Mouse (Mus musculus): ENCODE measurements around the gene Gm9747. TPM values are rescaled to one million over a fixed set of nuclear protein-coding genes. Genes with fewer than 3 reads are reported as not detected.
A peak's percentile ranks its signal among the peaks of the same experiment; 100 is the strongest.

Gene Gm9747
- polyA plus RNA-seq, 1 experiment from 2014 or later = 22.1 TPM

DNA sequence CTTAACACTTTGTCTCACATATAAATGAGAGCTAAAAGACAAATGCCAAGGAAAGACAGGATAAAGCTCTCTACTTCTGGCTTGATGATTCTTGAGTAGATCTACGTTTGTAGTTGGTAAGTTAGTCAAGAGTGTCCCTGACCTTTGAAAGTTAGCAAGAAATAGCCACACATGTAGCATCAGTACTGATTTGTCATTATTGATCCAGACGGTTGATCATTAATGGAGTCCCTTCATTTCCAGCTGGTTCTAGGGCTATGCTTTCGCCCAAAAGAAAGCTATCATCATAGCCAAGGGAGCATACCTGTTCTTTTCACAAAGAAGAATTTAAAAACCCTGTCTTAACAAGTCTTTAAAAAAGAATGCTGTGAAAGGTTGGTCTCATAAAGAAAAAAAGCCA is 1.7 kb downstream of the Gm9747 start:
- no peak overlapping the region for H3K9ac ChIP-seq
- H3K4me1 ChIP-seq = no peaks in the 10 kb centered on the region
- H3K27ac ChIP-seq = no peak overlapping the region
- H3K27me3 ChIP-seq (replicated peaks) = no peaks in the 10 kb centered on the region
- no peaks in the 10 kb centered on the region for H3K36me3 ChIP-seq (replicated peaks)
- H3K4me2 ChIP-seq = no peak overlapping the region
- ATAC-seq (replicated peaks) = no peak
- WGBS = 95% methylated on average over 3 of the region's 3 CpGs
- H3K4me3 ChIP-seq = no peak overlapping the region
- no peaks in the 10 kb centered on the region for H3K9me3 ChIP-seq

DNA sequence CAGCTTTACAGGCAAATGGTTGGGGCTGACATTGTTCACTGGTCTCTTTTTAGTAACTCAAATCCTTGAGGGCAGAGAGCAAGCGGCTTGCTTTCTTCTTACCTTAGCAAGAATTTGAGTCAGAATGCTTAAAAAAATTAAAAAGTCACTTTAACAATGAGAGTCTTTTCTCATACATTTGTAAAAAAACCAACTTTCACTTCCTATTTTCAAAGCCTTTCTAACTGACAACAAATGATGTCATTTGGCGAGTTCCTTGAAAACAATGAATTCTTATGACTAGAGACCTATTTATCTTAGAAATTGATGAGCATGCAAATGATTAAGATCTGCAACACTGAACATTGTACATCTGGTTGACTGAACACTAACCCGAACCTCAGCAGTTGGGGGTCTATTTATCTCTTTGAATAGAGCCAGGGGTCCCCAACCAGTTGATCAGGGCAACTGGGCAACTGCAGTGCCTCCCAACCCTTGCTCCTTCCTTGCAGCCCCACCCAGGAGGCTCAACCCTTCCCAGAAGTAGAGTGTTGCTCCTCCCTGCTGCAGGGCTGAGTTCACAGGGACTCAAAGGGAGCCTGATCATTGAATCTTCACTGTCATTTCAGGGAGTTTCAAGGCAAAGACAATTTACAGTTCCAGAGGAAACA is 2.7 kb downstream of the Gm9747 start:
- no peak overlapping the region for H3K27ac ChIP-seq
- no peaks in the 10 kb centered on the region for H3K36me3 ChIP-seq (replicated peaks)
- no peaks in the 10 kb centered on the region for H3K27me3 ChIP-seq (replicated peaks)
- H3K4me2 ChIP-seq = no peak overlapping the region
- 72% methylated on average over 3 of the region's 3 CpGs for WGBS
- no peaks in the 10 kb centered on the region for H3K9me3 ChIP-seq
- H3K9ac ChIP-seq = no peak overlapping the region
- ATAC-seq (replicated peaks) = no peak
- no peaks in the 10 kb centered on the region for H3K4me1 ChIP-seq
- H3K4me3 ChIP-seq = no peak overlapping the region

DNA sequence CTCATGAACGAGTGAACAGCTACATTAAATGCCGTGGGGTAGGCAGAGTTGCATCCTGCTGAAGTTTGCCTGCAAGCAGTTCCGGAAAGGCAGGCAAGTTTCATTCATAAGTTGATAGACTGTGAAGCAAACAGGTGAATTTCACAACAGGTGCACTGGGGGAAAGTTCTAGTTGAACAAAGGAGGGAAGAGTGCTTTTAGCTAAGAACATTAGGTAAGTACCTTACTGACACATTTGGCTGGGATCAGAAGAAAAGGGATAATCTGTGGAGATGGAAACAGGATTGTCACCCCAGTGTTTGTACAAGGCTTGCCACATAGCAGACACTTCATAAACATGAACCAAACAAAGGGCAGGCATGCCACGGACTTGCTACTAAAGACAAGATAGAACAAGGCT is 5.3 kb downstream of the Gm9747 start:
- Histone ChIP-seq H3K9ac (no peak overlapping the region), H3K36me3 (replicated peaks) (no peaks in the 10 kb centered on the region), H3K27me3 (replicated peaks) (no peaks in the 10 kb centered on the region), H3K4me3 (no peak overlapping the region), H3K4me2 (no peak overlapping the region), H3K9me3 (no peaks in the 10 kb centered on the region), H3K4me1 (no peaks in the 10 kb centered on the region), H3K27ac (no peak overlapping the region)
- WGBS = 79% methylated on average over 4 of the region's 4 CpGs
- ATAC-seq (replicated peaks) = no peak

DNA sequence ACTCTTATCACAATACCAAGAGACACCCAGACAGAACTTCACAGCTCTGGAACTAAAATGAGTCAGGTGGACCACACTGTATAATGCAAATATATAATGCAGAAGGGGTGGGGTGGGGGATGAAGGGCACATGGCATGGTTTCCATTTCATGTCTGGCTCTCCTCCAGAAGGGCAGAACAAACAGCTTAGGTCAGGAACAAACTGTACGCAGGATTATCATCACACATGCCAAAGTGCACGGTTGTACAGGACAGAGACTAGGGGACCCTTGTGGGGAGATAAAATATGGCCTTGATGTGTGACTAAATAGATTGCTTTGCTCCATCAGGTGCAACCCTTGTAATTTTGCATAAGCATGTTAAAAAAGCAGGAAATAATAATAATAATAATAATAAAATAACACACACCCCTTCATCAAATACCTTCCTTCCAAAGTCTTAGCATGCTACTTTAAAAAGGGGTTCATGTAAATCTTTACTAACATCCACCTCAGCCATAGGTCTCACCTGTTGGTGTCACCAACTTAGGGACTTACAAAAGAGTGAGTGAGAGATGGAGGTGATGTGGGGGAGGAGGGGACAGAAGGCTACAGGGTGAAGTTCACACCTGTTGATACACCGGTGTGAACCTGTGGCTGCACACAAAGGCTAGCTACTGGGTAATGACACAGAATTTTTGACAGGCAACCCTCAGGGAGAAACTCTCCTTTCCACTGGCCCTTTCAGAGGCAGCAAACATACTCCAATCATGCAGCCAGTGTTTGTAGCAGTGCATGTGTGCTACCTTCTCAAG is 6.7 kb downstream of the Gm9747 start:
- Histone ChIP-seq H3K9ac (no peak overlapping the region), H3K27ac (no peak overlapping the region), H3K4me1 (no peaks in the 10 kb centered on the region), H3K4me3 (no peak overlapping the region), H3K4me2 (no peak overlapping the region), H3K36me3 (replicated peaks) (no peaks in the 10 kb centered on the region), H3K9me3 (no peaks in the 10 kb centered on the region), H3K27me3 (replicated peaks) (no peaks in the 10 kb centered on the region)
- 97% methylated on average over 3 of the region's 3 CpGs for WGBS
- ATAC-seq (replicated peaks) = no peak

DNA sequence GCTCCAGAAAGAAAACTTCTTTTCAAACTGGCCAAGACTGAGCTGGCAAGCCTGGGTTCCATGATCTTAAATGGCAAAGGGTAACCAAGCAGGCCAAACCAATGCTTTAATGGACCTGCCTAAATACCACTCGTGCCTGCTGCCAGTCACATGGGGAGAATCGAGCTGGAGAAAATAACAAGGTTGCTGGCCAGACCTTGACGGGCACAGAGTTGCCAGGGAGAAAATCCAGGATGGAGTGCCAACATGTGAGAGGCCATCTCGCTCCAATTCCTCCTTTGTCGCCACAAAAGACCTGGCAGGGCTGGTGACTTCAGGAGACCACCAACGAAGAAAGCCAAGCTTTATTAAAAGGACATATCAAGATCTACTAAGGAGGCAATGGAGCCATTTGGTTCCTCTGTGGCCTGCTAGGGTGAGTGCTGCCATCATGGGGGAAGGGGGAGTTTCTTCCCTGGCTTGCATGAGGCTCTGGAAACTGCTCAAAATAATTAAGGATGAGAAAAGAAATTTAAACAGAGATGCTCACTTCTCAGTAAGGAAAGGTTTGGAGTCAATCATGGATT is 10.4 kb downstream of the Gm9747 start:
- no peak overlapping the region for H3K9ac ChIP-seq
- no peaks in the 10 kb centered on the region for H3K27me3 ChIP-seq (replicated peaks)
- 80% methylated on average over 6 of the region's 6 CpGs for WGBS
- no peaks in the 10 kb centered on the region for H3K4me1 ChIP-seq
- no peak overlapping the region for H3K4me3 ChIP-seq
- no peaks in the 10 kb centered on the region for H3K36me3 ChIP-seq (replicated peaks)
- H3K4me2 ChIP-seq = no peak overlapping the region
- ATAC-seq (replicated peaks) = 0 out of 2 replicates have a peak, but pooled peaks have one; percentile 45
- no peaks in the 10 kb centered on the region for H3K9me3 ChIP-seq
- no peak overlapping the region for H3K27ac ChIP-seq

DNA sequence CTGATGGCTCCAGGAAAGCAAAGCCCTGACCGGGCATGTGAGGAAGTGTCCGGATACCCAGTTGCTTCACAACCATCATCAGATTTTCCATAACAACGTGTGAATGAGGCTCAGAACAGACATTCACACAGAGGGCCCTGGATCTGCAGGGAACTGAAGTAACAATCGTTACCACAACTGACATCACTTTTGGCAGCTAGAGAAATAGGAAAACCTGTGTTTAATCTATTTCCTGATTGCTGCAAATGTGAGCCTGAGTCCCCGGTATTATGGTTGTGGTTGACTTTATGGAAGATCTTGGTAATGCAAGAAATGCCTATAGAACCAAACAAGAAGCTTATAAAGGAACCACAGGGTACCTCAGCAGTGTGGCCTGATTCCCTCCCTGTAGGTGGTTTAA is 12.1 kb downstream of the Gm9747 start:
- H3K36me3 ChIP-seq (replicated peaks) = no peaks in the 10 kb centered on the region
- ATAC-seq (replicated peaks) = no peak
- no peaks in the 10 kb centered on the region for H3K9me3 ChIP-seq
- H3K27me3 ChIP-seq (replicated peaks) = no peaks in the 10 kb centered on the region
- WGBS = 88% methylated on average over 5 of the region's 5 CpGs
- no peaks in the 10 kb centered on the region for H3K4me1 ChIP-seq
- no peak overlapping the region for H3K9ac ChIP-seq
- H3K4me2 ChIP-seq = no peak overlapping the region
- no peak overlapping the region for H3K4me3 ChIP-seq
- H3K27ac ChIP-seq = no peak overlapping the region

DNA sequence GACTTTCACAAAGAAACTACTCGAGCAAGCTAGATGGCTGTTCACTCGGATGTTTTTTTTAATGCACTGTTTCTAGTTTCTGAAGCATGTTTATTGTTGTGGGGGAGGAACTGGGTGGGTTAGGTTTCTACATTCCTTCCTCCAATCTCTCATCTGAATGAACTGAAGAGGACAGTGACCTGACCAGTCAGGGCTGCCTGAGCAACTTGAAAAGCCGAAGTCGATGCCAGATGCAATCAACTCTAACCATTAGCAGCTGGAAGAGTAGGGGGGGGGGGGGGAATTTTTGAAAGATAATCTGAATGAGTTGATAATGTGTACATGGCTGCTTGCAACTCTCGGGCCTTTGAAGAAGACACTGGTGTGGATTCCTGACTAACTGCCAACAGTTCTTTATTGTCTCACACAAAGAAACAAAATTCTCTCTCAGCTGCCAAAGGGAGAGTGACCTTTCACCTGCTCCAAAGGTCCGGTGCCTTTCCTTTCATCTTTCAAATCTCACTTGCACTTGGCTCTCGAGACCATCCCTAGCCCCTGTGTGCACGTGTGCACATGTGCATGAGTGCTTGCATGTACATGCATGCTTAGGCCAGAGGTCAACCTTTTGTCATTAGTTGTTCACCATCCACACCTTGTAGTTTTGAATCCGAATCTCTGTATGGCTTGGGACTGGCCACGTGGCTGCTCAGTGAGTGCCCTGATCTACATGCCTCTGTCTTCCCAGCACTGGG is 14.5 kb downstream of the Gm9747 start:
- Histone ChIP-seq H3K4me1 (no peaks in the 10 kb centered on the region), H3K4me2 (no peak overlapping the region), H3K27me3 (replicated peaks) (no peaks in the 10 kb centered on the region), H3K36me3 (replicated peaks) (no peaks in the 10 kb centered on the region), H3K9me3 (no peaks in the 10 kb centered on the region), H3K27ac (no peak overlapping the region), H3K9ac (no peak overlapping the region), H3K4me3 (no peak overlapping the region)
- 57% methylated on average over 10 of the region's 10 CpGs for whole genome bisulfite sequencing
- 0 out of 2 replicates have a peak, but pooled peaks have one; percentile 37 for ATAC-seq (replicated peaks)

DNA sequence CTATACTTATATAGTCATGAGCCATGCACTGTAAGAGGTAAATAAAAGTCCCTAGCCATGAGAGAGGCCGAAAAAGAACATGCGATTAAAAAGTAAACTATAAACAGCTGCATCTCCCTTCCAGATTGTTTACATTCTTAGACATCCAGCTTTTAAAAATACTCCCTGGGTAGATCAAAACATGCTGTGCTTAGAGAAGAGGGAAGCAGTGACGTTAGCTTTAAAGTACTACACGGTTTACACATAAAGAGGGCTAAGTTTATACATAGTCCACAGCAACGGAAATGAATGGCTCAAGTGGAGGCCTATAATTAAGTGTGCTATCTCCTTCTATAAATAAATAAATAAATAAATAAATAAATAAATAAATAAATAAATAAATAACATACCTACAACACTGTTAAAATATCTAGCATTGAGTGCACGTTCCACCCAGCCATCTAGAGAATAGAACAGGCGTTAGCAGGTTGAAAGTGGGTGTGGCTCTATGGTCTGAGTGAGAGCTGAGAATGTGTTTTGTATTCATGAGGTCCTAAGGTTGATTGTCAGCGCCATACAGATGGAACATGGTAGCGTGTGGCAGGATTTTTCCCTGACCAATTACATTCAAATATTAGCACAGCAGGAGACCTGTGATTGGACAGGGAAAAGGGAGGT is 21.0 kb downstream of the Gm9747 start:
- no peak overlapping the region for H3K9ac ChIP-seq
- H3K4me3 ChIP-seq = no peak overlapping the region
- H3K9me3 ChIP-seq = no peaks in the 10 kb centered on the region
- ATAC-seq (replicated peaks) = no peak
- H3K36me3 ChIP-seq (replicated peaks) = no peaks in the 10 kb centered on the region
- no peak overlapping the region for H3K4me2 ChIP-seq
- no peak overlapping the region for H3K27ac ChIP-seq
- H3K4me1 ChIP-seq = 0 out of 2 replicates have a peak, but pooled peaks cover 3% of the 10 kb centered on the region
- WGBS = 81% methylated on average over 9 of the region's 9 CpGs
- H3K27me3 ChIP-seq (replicated peaks) = no peaks in the 10 kb centered on the region

DNA sequence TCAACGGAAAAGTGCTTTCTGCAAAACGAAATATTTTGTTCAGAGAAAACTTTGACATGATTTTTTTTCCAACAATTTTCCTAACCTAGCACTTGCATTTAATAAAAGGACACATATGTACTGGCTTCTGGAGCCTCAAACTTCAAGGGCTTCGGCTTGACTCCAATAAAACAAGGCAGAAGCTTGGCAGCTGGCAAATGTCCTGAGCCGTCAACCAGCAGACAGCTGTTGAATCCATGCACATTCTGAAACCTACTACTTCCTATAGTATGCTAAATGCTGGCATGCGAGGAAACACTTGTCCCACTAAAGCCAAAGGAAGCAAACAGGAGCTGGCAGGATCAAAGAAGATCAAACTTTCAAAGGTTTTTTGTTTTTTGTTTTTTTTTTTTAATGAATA is 24.5 kb downstream of the Gm9747 start:
- Histone ChIP-seq H3K27ac (no peak overlapping the region), H3K27me3 (replicated peaks) (no peaks in the 10 kb centered on the region), H3K9ac (no peak overlapping the region), H3K4me2 (no peak overlapping the region), H3K9me3 (no peaks in the 10 kb centered on the region), H3K36me3 (replicated peaks) (no peaks in the 10 kb centered on the region), H3K4me3 (no peak overlapping the region), H3K4me1 (0 out of 2 replicates have a peak, but pooled peaks cover 3% of the 10 kb centered on the region)
- 69% methylated on average over 5 of the region's 5 CpGs for WGBS
- no peak for ATAC-seq (replicated peaks)

DNA sequence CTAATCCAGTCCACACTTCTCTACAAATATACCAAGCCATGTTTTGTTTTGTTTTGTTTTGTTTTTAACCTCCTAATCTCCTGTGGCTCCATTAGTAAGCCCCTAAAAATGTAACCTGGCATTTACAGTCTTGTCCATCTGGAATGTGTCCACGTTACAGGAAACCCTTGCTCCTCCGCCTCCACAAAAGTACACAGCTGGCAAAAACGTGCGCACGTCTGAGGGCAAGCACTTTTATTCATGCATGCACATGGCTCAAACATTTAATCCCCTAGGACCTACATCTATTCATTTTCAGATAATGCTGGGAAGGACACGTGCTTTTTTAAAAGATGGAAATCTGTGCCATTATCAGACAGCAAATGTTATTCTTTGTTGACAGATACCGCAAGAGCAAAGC is 25.4 kb downstream of the Gm9747 start:
- WGBS = 37% methylated on average over 7 of the region's 7 CpGs

DNA sequence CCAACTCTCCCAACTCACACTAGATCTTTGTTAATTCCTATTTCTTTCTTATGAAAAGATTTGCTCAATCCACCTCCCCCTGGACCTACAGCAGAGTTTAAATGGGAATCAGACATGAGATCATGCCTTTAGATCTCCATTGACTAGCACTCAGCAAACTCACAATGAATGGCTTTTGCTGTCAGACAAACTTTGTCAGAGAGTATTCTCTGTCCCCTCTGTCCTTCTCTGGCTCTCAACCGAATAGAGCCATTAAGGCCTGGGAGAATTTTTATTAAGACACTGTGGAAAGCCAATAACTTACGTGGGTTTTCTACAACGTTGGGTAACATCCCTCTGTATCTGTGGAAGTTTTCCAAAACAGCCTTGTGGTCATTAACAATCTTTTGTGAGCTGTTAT is 27.1 kb downstream of the Gm9747 start:
- Histone ChIP-seq H3K4me1 (0 out of 2 replicates have a peak, but pooled peaks cover 3% of the 10 kb centered on the region), H3K27me3 (replicated peaks) (no peaks in the 10 kb centered on the region), H3K27ac (no peak overlapping the region), H3K4me2 (no peak overlapping the region), H3K9me3 (no peaks in the 10 kb centered on the region), H3K9ac (no peak overlapping the region), H3K36me3 (replicated peaks) (no peaks in the 10 kb centered on the region), H3K4me3 (no peak overlapping the region)
- ATAC-seq (replicated peaks) = no peak
- WGBS = 59% methylated on average over 3 of the region's 3 CpGs

More for the DNA sequence above, 25.4 kb downstream of the Gm9747 start:
- Histone ChIP-seq H3K36me3 (replicated peaks) (no peaks in the 10 kb centered on the region), H3K4me3 (no peak overlapping the region), H3K27ac (no peak overlapping the region), H3K4me2 (no peak overlapping the region), H3K4me1 (0 out of 2 replicates have a peak, but pooled peaks cover 3% of the 10 kb centered on the region), H3K27me3 (replicated peaks) (no peaks in the 10 kb centered on the region), H3K9me3 (no peaks in the 10 kb centered on the region), H3K9ac (no peak overlapping the region)
- ATAC-seq (replicated peaks) = no peak

Measured in midbrain, embryonic 15.5 days (tissue).